Mouse (Mus musculus) kidney, adult 11 months (tissue): Measurements from ENCODE around the gene Gimap9.
"Not testable (repeated sequence)": the region's sequence is repeated elsewhere in the genome, so short reads cannot be mapped to it uniquely, and the experiment has no call there.

Experiments used
- DNase-seq: peaks from one replicate; pipeline ENCODE4 v3.0.0; 2022

Gene Gimap9

GRCm38 (mm10) chr6:48665471-48665870, 10.5 kb upstream of the Gimap9 start:
- no peak for DNase-seq

- DNase-seq: peak; percentile 67
Measured at GRCm38 (mm10) chr6:48666159-48666586, 9.8 kb upstream of the Gimap9 start.

- DNase-seq: no peak
Measured at GRCm38 (mm10) chr6:48668022-48668421, 7.9 kb upstream of the Gimap9 start.

- DNase-seq: no peak
Measured at GRCm38 (mm10) chr6:48669446-48669969, 6.4 kb upstream of the Gimap9 start.

- DNase-seq: no peak
Measured at GRCm38 (mm10) chr6:48674291-48675058, 1.5 kb upstream of the Gimap9 start.

GRCm38 (mm10) chr6:48675400-48675930, 464 bp upstream of the Gimap9 start:
- DNase-seq: no peak

GRCm38 (mm10) chr6:48676860-48677415, 1.0 kb downstream of the Gimap9 start:
- no peak for DNase-seq

GRCm38 (mm10) chr6:48677492-48678345, 1.8 kb downstream of the Gimap9 start:
- no peak for DNase-seq

GRCm38 (mm10) chr6:48678391-48678790, 2.5 kb downstream of the Gimap9 start:
- no peak for DNase-seq

GRCm38 (mm10) chr6:48679701-48680100, 3.8 kb downstream of the Gimap9 start:
- no peak for DNase-seq

- DNase-seq: no peak
Measured at GRCm38 (mm10) chr6:48680421-48680820, 4.5 kb downstream of the Gimap9 start.

- DNase-seq: peak; percentile 41
Measured at GRCm38 (mm10) chr6:48681472-48682090, 5.7 kb downstream of the Gimap9 start.

GRCm38 (mm10) chr6:48682271-48682670, 6.3 kb downstream of the Gimap9 start:
- DNase-seq: no peak

GRCm38 (mm10) chr6:48683263-48683821, 7.4 kb downstream of the Gimap9 start:
- DNase-seq: not testable (repeated sequence)

- no peak for DNase-seq
Measured at GRCm38 (mm10) chr6:48684319-48684718, 8.4 kb downstream of the Gimap9 start, which contains the start of gene Gimap4. Gimap4 (plus strand) TSS chr6:48684549.

GRCm38 (mm10) chr6:48684806-48685205, 8.9 kb downstream of the Gimap9 start:
- DNase-seq: no peak

GRCm38 (mm10) chr6:48685251-48685650, 9.3 kb downstream of the Gimap9 start:
- no peak for DNase-seq

GRCm38 (mm10) chr6:48685694-48686665, 10.1 kb downstream of the Gimap9 start:
- no peak for DNase-seq

- DNase-seq: no peak
Measured at GRCm38 (mm10) chr6:48687077-48687476, 11.1 kb downstream of the Gimap9 start.

- DNase-seq: no peak
Measured at GRCm38 (mm10) chr6:48689320-48689719, 13.4 kb downstream of the Gimap9 start.

- DNase-seq: no peak
Measured at GRCm38 (mm10) chr6:48692962-48693361, 17.0 kb downstream of the Gimap9 start.
